Mouse (Mus musculus) subcutaneous adipose tissue, adult 2 months (tissue): ENCODE measurements around the gene Capns1. TPM values are rescaled to one million over a fixed set of nuclear protein-coding genes. Genes with fewer than 3 reads are reported as not detected.

Experiments used
- polyA plus RNA-seq: library from polyadenylated mRNA; depleted of rRNA; stranded (reverse); fragments of >200 nt; gene quantifications from 2 replicates; pipeline ENCODE4 v1.2.3, GENCODE M21; 2012; ENCODE audit warnings: low replicate concordance; rRNA removed

Gene Capns1
- 1,243 TPM in 2 replicates for polyA plus RNA-seq

DNA sequence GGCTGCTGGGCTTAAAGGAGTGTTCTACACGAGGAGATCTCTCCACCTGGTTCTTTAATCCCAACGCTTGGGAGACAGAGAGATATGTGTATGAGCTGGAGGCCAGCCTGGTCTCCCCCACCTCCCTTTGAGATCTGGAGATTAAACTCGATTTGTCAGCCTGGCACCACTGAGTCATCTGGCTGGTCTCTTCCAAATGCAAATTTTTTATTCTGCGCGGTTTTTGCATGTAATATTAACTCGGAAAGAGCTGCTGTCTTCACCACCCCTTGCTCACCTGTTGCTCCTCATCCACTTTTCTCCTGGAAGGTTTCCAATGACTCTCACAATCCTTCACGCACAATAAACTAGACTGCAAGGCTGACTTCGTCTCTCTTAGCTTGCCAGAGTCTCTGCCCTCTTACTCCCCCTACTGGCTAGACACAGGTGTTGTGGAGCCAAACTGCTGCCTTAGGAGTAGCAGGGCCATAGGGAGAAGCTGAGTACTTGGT is at the start of gene Capns1:
Gene Capns1 (minus strand): TSS at position 331 of the 491 bp plus-strand sequence.

DNA sequence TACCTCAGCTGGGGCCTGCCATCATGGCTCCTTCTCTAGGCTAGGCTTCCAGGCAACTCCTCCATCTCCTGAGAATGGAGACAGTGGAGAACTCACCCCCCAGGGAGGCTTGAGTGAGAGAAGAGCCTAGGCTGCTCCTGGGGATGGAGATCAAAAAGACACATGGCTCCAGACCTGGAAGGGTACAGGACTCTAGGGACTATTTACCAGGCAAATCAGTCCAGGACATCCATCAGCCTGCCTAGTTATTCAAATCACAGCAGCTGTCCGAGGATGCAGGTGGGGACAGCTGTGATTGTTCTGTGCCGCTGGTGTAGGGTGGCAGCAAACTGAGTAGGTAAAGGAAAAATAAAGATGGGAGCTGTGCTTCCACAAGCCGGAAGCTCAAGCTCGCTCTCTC is 37.0 kb upstream of the Capns1 start, which contains the start of gene Ovol3:
Gene Ovol3 (minus strand): TSS at position 101 of the 400 bp plus-strand sequence.

DNA sequence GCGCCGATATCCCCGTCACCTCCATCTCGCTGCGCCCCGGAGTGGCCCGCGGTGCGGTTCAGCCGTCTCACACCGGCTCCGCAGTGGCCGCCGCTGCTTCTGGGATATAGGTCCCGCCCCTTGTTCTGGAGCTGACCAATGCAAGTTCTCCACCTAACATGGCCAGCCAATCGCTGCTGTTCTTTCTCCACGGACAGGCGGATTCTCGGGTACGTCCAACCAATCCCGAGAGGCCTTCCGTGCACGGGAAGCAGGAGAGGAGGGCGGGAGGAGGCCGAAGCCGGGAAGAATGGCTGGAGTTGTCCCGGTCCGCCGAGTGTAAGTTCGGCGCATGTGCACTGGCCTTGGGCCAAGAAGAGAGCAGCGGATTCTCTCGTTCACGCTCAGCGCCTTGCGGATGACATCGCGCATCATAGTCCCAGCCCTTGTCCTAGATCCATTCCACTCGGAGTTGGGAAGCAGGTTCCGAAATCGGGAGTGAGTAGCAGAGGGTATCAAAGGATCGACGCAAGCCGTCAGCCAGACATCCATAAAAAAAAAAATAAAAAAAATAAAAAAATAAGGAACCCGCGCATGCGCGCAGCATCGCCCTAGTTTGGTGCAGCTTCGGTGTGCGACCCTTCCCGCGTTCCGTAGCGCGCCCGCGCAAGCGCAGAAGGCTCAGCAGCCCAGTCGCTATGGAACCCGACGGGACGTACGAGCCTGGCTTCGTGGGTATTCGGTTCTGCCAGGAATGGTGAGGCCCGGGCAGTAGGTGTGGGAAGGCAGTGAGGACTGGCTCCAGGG is 33.3 kb upstream of the Capns1 start, which contains the start of the genes Polr2i and Tbcb:
Gene Polr2i (plus strand): TSS at position 280 of the 786 bp plus-strand sequence.
Gene Tbcb (minus strand): TSS at position 604 of the 786 bp plus-strand sequence.

DNA sequence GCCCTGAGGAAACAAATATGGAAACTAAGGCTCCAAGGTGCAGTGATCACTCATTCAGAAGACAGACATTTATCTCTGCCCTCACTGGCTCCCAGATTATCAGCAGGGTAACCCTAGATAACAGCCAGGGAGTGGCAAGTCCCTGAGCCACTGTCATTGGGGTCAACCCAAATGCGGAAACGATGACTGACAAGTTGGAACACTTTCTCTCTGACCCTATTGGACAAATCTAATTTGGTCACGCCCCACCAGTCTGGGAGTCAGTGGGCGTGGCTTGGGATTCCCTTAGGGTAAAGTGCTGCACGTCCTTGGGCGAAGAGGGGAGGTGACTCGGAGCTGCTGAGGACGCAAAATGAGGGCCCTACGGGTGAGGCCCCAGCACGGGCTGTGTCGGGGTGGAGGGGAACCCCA is 14.7 kb downstream of the Capns1 start, which contains the start of gene Cox7a1:
Gene Cox7a1 (plus strand): TSS at position 266 of the 411 bp plus-strand sequence.

DNA sequence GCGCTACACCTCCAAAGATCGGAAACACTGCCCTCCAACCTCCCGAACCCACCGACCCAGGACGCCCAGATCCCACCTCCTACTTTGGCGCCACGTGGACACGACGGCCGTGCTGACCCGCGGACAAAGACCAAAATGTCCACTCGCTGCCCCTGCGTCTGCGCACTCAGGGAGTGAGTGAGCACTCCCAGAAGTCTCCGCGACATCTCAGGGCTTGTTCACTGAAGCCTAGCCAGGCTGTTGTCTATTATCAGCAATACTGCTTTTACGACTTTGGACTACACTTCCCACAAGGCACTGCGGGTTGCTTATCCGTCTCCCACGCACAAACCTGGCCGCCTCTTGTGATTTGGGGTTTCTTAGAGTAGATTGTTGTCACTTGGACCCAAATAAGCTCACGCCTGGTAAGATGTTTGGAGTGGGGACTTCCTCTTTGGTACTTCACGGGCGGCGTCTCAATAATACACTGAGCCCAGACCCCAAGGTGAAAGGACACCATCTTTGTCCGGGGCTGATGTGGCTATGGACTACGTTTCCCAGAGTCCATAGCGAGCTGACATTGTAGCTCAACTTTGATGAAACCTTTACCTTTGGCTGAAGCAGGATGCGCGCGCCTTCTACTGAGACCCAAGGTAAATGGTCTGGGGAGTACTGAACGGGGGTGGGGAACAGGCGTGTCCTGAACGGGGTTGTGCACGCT is 28.9 kb downstream of the Capns1 start, which contains the start of gene Zfp146:
Gene Zfp146 (minus strand): TSS at position 168 of the 700 bp plus-strand sequence.

Other genes with a start within 250 kb of the Capns1 start
- 4.5 and 9.0 TPM in 2 replicates for gene Zfp74, start 244.7 kb downstream of the Capns1 start, polyA plus RNA-seq
- gene Zfp568, start 214.9 kb downstream of the Capns1 start, polyA plus RNA-seq: 3.8 and 8.7 TPM in 2 replicates
- 7.2 and 9.2 TPM in 2 replicates for gene Zfp14, start 147.4 kb downstream of the Capns1 start, polyA plus RNA-seq
- 0.56 and 1.2 TPM in 2 replicates for gene Zfp82, start 125.9 kb downstream of the Capns1 start, polyA plus RNA-seq
- gene Gm26920, start 108.4 kb downstream of the Capns1 start, polyA plus RNA-seq: not detected in 2 replicates
- gene Zfp566, start 108.3 kb downstream of the Capns1 start, polyA plus RNA-seq: 0.97 and 5.5 TPM in 2 replicates
- gene Zfp260, start 104.0 kb downstream of the Capns1 start, polyA plus RNA-seq: 17.7 and 38.2 TPM in 2 replicates
- gene Zfp382, start 76.9 kb downstream of the Capns1 start, polyA plus RNA-seq: 1.5 and 4.0 TPM in 2 replicates
- 13.9 and 30.8 TPM in 2 replicates for gene Zfp146, start 29.1 kb downstream of the Capns1 start, polyA plus RNA-seq
- 28.7 and 105 TPM in 2 replicates for gene Cox7a1, start 14.7 kb downstream of the Capns1 start, polyA plus RNA-seq
- 106 and 146 TPM in 2 replicates for gene Polr2i, start 33.1 kb upstream of the Capns1 start, polyA plus RNA-seq
- gene Tbcb, start 33.5 kb upstream of the Capns1 start, polyA plus RNA-seq: 52.0 and 53.0 TPM in 2 replicates
- not detected in 2 replicates for gene Ovol3, start 36.9 kb upstream of the Capns1 start, polyA plus RNA-seq
- 0.87 and 1.5 TPM in 2 replicates for gene Thap8, start 81.3 kb upstream of the Capns1 start, polyA plus RNA-seq
- gene Wdr62, start 81.6 kb upstream of the Capns1 start, polyA plus RNA-seq: 26.2 and 55.0 TPM in 2 replicates
- 15.8 and 61.6 TPM in 2 replicates for gene Clip3, start 92.9 kb upstream of the Capns1 start, polyA plus RNA-seq
- 96.6 and 120 TPM in 2 replicates for gene Alkbh6, start 109.9 kb upstream of the Capns1 start, polyA plus RNA-seq
- 2.6 and 34.1 TPM in 2 replicates for gene Syne4, start 116.0 kb upstream of the Capns1 start, polyA plus RNA-seq
- 0.53 and 0.66 TPM in 2 replicates for gene E130208F15Rik, start 122.9 kb upstream of the Capns1 start, polyA plus RNA-seq
- 14.7 and 20.6 TPM in 2 replicates for gene Sdhaf1, start 125.1 kb upstream of the Capns1 start, polyA plus RNA-seq
- 3.1 and 19.7 TPM in 2 replicates for gene Lrfn3, start 164.0 kb upstream of the Capns1 start, polyA plus RNA-seq
- 182 and 372 TPM in 2 replicates for gene Tyrobp, start 214.9 kb upstream of the Capns1 start, polyA plus RNA-seq
- 11.1 and 15.3 TPM in 2 replicates for gene Hcst, start 221.0 kb upstream of the Capns1 start, polyA plus RNA-seq
- 3.1 and 5.5 TPM in 2 replicates for gene Nfkbid, start 222.9 kb upstream of the Capns1 start, polyA plus RNA-seq
- 2.5 and 7.0 TPM in 2 replicates for gene Aplp1, start 246.7 kb upstream of the Capns1 start, polyA plus RNA-seq